Mouse (Mus musculus) heart, postnatal 0 days (tissue): Measurements from ENCODE around the gene Vac14. TPM values are rescaled to one million over a fixed set of nuclear protein-coding genes. Genes with fewer than 3 reads are reported as not detected.
A peak's percentile ranks its signal among the peaks of the same experiment; 100 is the strongest.

Source experiments
- ATAC-seq: fragments of 200-750 bp; cut with Nextera tagmentation; 2 replicates; pipeline ENCODE4 v1.8.0; 2017; ENCODE audit warnings: low read depth, moderate number of reproducible peaks, moderate library complexity; ENCODE audit not compliant: insufficient read depth
- DNase-seq: peaks from one replicate; pipeline ENCODE4 v3.0.0-alpha.2; 2016; ENCODE audit warnings: low spot score
- H3K27ac ChIP-seq: fragments of 300-500 bp; sonication (generic); 2 replicates; pipeline ENCODE4 v1.5.1; 2014; ENCODE audit warnings: low read depth, mild to moderate bottlenecking
- H3K27me3 ChIP-seq: fragments of 300-500 bp; sonication (generic); 2 replicates; pipeline ENCODE4 v1.6.1; 2014; ENCODE audit warnings: low read length, mixed read lengths; ENCODE audit not compliant: control insufficient read depth, insufficient read depth
- H3K36me3 ChIP-seq: fragments of 300-500 bp; sonication (generic); replicated peaks from 2 replicates; pipeline ENCODE4 v1.6.1; 2014; ENCODE audit warnings: low read length, mixed read lengths; ENCODE audit not compliant: control insufficient read depth, insufficient read depth
- H3K4me1 ChIP-seq: fragments of 300-500 bp; sonication (generic); 2 replicates; pipeline ENCODE4 v1.6.1; 2014; ENCODE audit warnings: antibody characterized with exemption; ENCODE audit not compliant: control insufficient read depth, insufficient read depth
- H3K4me2 ChIP-seq: fragments of 300-500 bp; sonication (generic); 2 replicates; pipeline ENCODE4 v1.6.1; 2014; ENCODE audit warnings: low read depth, mild to moderate bottlenecking, low read length, moderate library complexity
- H3K4me3 ChIP-seq: fragments of 300-500 bp; sonication (generic); 2 replicates; pipeline ENCODE4 v1.5.1; 2014; ENCODE audit warnings: low read depth, low read length
- H3K9ac ChIP-seq: fragments of 300-500 bp; sonication (generic); replicated peaks from 2 replicates; pipeline ENCODE4 v1.6.1; 2014; ENCODE audit warnings: low read depth, low read length, mixed read lengths
- H3K9me3 ChIP-seq: fragments of 300-500 bp; sonication (generic); replicated peaks from 2 replicates; pipeline ENCODE4 v1.6.1; 2016; ENCODE audit warnings: low read length; ENCODE audit not compliant: control insufficient read depth
- CTCF ChIP-seq: IDR thresholded peaks from 2 replicates; pipeline ENCODE4 v1.5.1; 2016; ENCODE audit warnings: antibody characterized with exemption, control low read depth, low read depth
- EP300 ChIP-seq: IDR thresholded peaks from 2 replicates; pipeline ENCODE4 v1.6.1; 2016; ENCODE audit warnings: antibody characterized with exemption, low read depth
- WGBS: fragments of 180-500 bp; shearing (Covaris S2); extraction: QIAGEN DNeasy Blood & Tissue Kit; methylation state at CpG from one replicate; pipeline ENCODE4 v1.1.7; 2014; 5-methylcytosine and 5-hydroxymethylcytosine counted together
- polyA plus RNA-seq: library from polyadenylated mRNA; unstranded; fragments of >200 nt; fragmentation: Nextera tagmentation; extraction: Ambion mirVana; gene quantifications from 2 replicates; pipeline ENCODE4 v1.2.1, GENCODE M21; 2015
- total RNA-seq: library from RNA; depleted of rRNA; stranded (reverse); fragments of >200 nt; gene quantifications from 2 replicates; pipeline ENCODE4 v1.2.3, GENCODE M21; 2014; ENCODE audit warnings: low replicate concordance

Vac14 gene
- total and polyA plus RNA-seq, 2 experiments from 2014 or later: 10.3 to 13.6 TPM

GRCm38 (mm10) chr8:110702636-110703459 lies 84.5 kb downstream of the Vac14 start:
- Histone ChIP-seq H3K9ac (no peak overlapping the region; the same call in 1 of the 2 replicates), H3K4me2 (no peak overlapping the region), H3K4me1 (peaks cover 29% of the 10 kb centered on the region), H3K4me3 (no peak overlapping the region), H3K27ac (0 out of 2 replicates have a peak overlapping the region, but pooled peaks have one; percentile 43), H3K27me3 (no peaks in the 10 kb centered on the region), H3K36me3 (no peaks in the 10 kb centered on the region), H3K9me3 (no peaks in the 10 kb centered on the region)
- no peak for TF ChIP-seq EP300
- TF ChIP-seq CTCF: no peak
- ATAC-seq (no peak), DNase-seq (no peak)
- 52% methylated on average over 9 of the region's 9 CpGs for WGBS

GRCm38 (mm10) chr8:110703460-110704061 lies 85.2 kb downstream of the Vac14 start:
- Histone ChIP-seq H3K36me3 (no peaks in the 10 kb centered on the region), H3K4me1 (peaks cover 29% of the 10 kb centered on the region), H3K4me3 (no peak overlapping the region), H3K4me2 (no peak overlapping the region), H3K9me3 (no peaks in the 10 kb centered on the region), H3K9ac (no peak overlapping the region), H3K27me3 (no peaks in the 10 kb centered on the region), H3K27ac (0 out of 2 replicates have a peak overlapping the region, but pooled peaks have one; percentile 43)
- DNase-seq (peak; percentile 48), ATAC-seq (no peak)
- 28% methylated on average over 9 of the region's 9 CpGs for WGBS
- TF ChIP-seq CTCF: no peak
- TF ChIP-seq EP300: no peak

GRCm38 (mm10) chr8:110704103-110704502 lies 85.7 kb downstream of the Vac14 start:
- no peaks in the 10 kb centered on the region for H3K36me3 ChIP-seq
- DNase-seq (no peak), ATAC-seq (no peak)
- 0 out of 2 replicates have a peak overlapping the region, but pooled peaks have one; percentile 43 for H3K27ac ChIP-seq
- H3K9me3 ChIP-seq: no peaks in the 10 kb centered on the region
- WGBS: 66% methylated on average over 3 of the region's 3 CpGs
- no peaks in the 10 kb centered on the region for H3K27me3 ChIP-seq
- H3K9ac ChIP-seq: no peak overlapping the region
- H3K4me1 ChIP-seq: peaks cover 29% of the 10 kb centered on the region
- H3K4me3 ChIP-seq: no peak overlapping the region
- TF ChIP-seq EP300 (no peak), CTCF (no peak)
- H3K4me2 ChIP-seq: no peak overlapping the region

- ATAC-seq (0 out of 2 replicates have a peak, but pooled peaks have one; percentile 21), DNase-seq (peak; percentile 16)
- Histone ChIP-seq H3K4me1 (peaks cover 40% of the 10 kb centered on the region), H3K27me3 (no peaks in the 10 kb centered on the region), H3K9me3 (no peaks in the 10 kb centered on the region), H3K4me2 (no peak overlapping the region), H3K9ac (no peak overlapping the region), H3K36me3 (no peaks in the 10 kb centered on the region), H3K27ac (no peak overlapping the region), H3K4me3 (no peak overlapping the region)
- TF ChIP-seq CTCF: no peak
- TF ChIP-seq EP300: no peak
- 52% methylated on average over 14 of the region's 14 CpGs for WGBS
Observed at GRCm38 (mm10) chr8:110705391-110706287, 87.3 kb downstream of the Vac14 start.

- Histone ChIP-seq H3K4me2 (no peak overlapping the region), H3K27ac (no peak overlapping the region), H3K4me3 (no peak overlapping the region), H3K9me3 (no peaks in the 10 kb centered on the region), H3K27me3 (no peaks in the 10 kb centered on the region), H3K36me3 (no peaks in the 10 kb centered on the region), H3K4me1 (peaks cover 48% of the 10 kb centered on the region), H3K9ac (no peak overlapping the region)
- ATAC-seq (no peak), DNase-seq (no peak)
- TF ChIP-seq EP300 (no peak), CTCF (no peak)
- 85% methylated on average over 3 of the region's 3 CpGs for WGBS
Observed at GRCm38 (mm10) chr8:110706288-110706870, 88.0 kb downstream of the Vac14 start.
